Mouse (Mus musculus) midbrain, postnatal 0 days (tissue): ENCODE data around the gene Best2. TPM values are rescaled to one million over a fixed set of nuclear protein-coding genes. Genes with fewer than 3 reads are reported as not detected.

Source experiments
- ATAC-seq: fragments of 200-750 bp; cut with Nextera tagmentation; 2 replicates; pipeline ENCODE4 v1.8.0; 2017; ENCODE audit warnings: moderate number of reproducible peaks, mild to moderate bottlenecking, moderate TSS enrichment, moderate library complexity; ENCODE audit not compliant: low FRiP score
- DNase-seq: peaks from one replicate; pipeline ENCODE4 v3.0.0-alpha.2; 2015; ENCODE audit warnings: low spot score
- H3K27ac ChIP-seq: fragments of 300-500 bp; sonication (generic); 2 replicates; pipeline ENCODE4 v1.5.1; 2014; ENCODE audit warnings: low read depth, mild to moderate bottlenecking, low read length, mixed read lengths
- H3K27me3 ChIP-seq: fragments of 300-500 bp; sonication (generic); 2 replicates; pipeline ENCODE4 v1.6.1; 2014; ENCODE audit warnings: low read length, control low read depth, mixed read lengths; ENCODE audit not compliant: insufficient read depth
- H3K36me3 ChIP-seq: fragments of 300-500 bp; sonication (generic); 2 replicates; pipeline ENCODE4 v1.6.1; 2014; ENCODE audit warnings: low read length, control low read depth, mixed read lengths; ENCODE audit not compliant: insufficient read depth
- H3K4me1 ChIP-seq: fragments of 300-500 bp; sonication (generic); 2 replicates; pipeline ENCODE4 v1.6.1; 2014; ENCODE audit warnings: mild to moderate bottlenecking, control low read depth, antibody characterized with exemption, low read length, mixed read lengths; ENCODE audit not compliant: insufficient read depth
- H3K4me2 ChIP-seq: fragments of 300-500 bp; sonication (generic); 2 replicates; pipeline ENCODE4 v1.6.1; 2014; ENCODE audit warnings: low read depth, mild to moderate bottlenecking, low read length, mixed read lengths; ENCODE audit not compliant: poor library complexity, severe bottlenecking
- H3K4me3 ChIP-seq: fragments of 300-500 bp; sonication (generic); 2 replicates; pipeline ENCODE4 v1.5.1; 2014; ENCODE audit warnings: low read depth, mild to moderate bottlenecking, low read length, moderate library complexity
- H3K9ac ChIP-seq: fragments of 300-500 bp; sonication (generic); replicated peaks from 2 replicates; pipeline ENCODE4 v1.6.1; 2014; ENCODE audit warnings: mild to moderate bottlenecking, low read length, moderate library complexity, mixed read lengths; ENCODE audit not compliant: poor library complexity, severe bottlenecking
- H3K9me3 ChIP-seq: fragments of 300-500 bp; sonication (generic); 2 replicates; pipeline ENCODE4 v1.6.1; 2016; ENCODE audit warnings: low read length, control low read depth
- CTCF ChIP-seq: IDR thresholded peaks from 2 replicates; pipeline ENCODE4 v1.5.1; 2016; ENCODE audit warnings: antibody characterized with exemption, mild to moderate bottlenecking
- WGBS: fragments of 180-500 bp; shearing (Covaris S2); extraction: QIAGEN DNeasy Blood & Tissue Kit; methylation state at CpG from one replicate; pipeline ENCODE4 v1.1.7; 2014; 5-methylcytosine and 5-hydroxymethylcytosine counted together
- polyA plus RNA-seq: library from polyadenylated mRNA; unstranded; fragments of >200 nt; fragmentation: Nextera tagmentation; extraction: Ambion mirVana; gene quantifications from 2 replicates; pipeline ENCODE4 v1.2.1, GENCODE M21; 2015
- total RNA-seq: library from RNA; depleted of rRNA; stranded (reverse); fragments of >200 nt; gene quantifications from 2 replicates; pipeline ENCODE4 v1.2.3, GENCODE M21; 2014

Best2 gene
- total and polyA plus RNA-seq, 2 experiments from 2014 or later, result 0.15 TPM; not detected in 1

- H3K4me3 ChIP-seq, result peak overlapping the region; percentile 59
- 13% methylated on average over 15 of the region's 15 CpGs for WGBS
- peaks cover 10% of the 10 kb centered on the region for H3K4me1 ChIP-seq
- H3K27ac ChIP-seq, result no peak overlapping the region
- ATAC-seq (no peak), DNase-seq (no peak)
- H3K4me2 ChIP-seq, result peak overlapping the region; percentile 91
- H3K9me3 ChIP-seq, result no peaks in the 10 kb centered on the region
- no peaks in the 10 kb centered on the region for H3K36me3 ChIP-seq
- H3K9ac ChIP-seq, result 0 out of 2 replicates have a peak overlapping the region, but pooled peaks have one; percentile 36
- H3K27me3 ChIP-seq, result no peaks in the 10 kb centered on the region
- no peak for TF ChIP-seq CTCF
Observed at GRCm38 (mm10) chr8:84989311-84989731, 25.0 kb downstream of the Best2 start.

DNA sequence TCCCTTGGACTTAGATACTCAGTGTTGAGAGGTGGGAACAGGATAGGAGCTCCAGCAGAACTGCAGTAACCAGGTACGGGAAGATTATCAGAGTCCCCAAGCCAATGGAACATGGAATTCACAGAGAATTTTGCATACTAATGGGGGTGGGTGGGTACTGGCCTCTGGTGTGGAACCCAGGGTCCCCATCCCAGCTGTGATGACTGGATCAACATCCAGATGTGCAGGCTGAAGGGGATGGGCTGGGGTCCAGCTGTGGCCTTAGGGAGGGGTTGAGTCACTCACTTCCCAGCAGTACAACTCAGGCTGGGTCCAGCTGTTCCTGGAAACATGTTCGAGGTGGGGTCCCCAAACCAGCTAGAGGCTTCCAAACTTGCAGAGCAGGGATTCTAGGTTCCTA lies 26.4 kb downstream of the Best2 start:
- no peak overlapping the region for H3K4me3 ChIP-seq
- peaks cover 10% of the 10 kb centered on the region for H3K4me1 ChIP-seq
- H3K27me3 ChIP-seq, result no peaks in the 10 kb centered on the region
- DNase-seq (no peak), ATAC-seq (no peak)
- H3K9me3 ChIP-seq, result no peaks in the 10 kb centered on the region
- no peak overlapping the region for H3K9ac ChIP-seq
- no peak for TF ChIP-seq CTCF
- H3K36me3 ChIP-seq, result no peaks in the 10 kb centered on the region
- H3K4me2 ChIP-seq, result no peak overlapping the region
- WGBS, result 76% methylated on average over 2 of the region's 2 CpGs
- H3K27ac ChIP-seq, result no peak overlapping the region

DNA sequence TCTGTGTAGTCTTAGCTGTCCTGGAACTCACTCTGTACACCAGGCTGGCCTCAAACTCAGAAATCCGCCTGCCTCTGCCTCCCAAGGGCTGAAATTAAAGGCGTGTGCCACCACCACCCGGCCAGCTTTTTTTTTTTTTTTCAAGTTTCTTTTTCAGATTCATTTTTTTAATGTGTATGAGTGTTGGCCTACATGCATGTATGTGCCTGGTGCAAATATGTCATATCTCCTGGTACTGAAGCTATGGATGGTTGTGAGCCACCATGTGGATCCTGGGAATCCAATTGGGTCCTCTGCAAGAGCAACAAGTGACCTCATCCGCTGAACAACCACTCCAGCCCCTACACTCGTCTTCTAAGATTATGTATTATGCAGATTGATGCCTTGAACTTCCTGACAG lies 26.9 kb downstream of the Best2 start:
- Histone ChIP-seq H3K9me3 (no peaks in the 10 kb centered on the region), H3K27me3 (no peaks in the 10 kb centered on the region), H3K4me1 (peaks cover 10% of the 10 kb centered on the region), H3K4me2 (no peak overlapping the region), H3K27ac (no peak overlapping the region), H3K36me3 (no peaks in the 10 kb centered on the region), H3K9ac (no peak overlapping the region), H3K4me3 (no peak overlapping the region)
- DNase-seq (no peak), ATAC-seq (no peak)
- WGBS, result 88% methylated on average over 5 of the region's 5 CpGs
- no peak for TF ChIP-seq CTCF

DNA sequence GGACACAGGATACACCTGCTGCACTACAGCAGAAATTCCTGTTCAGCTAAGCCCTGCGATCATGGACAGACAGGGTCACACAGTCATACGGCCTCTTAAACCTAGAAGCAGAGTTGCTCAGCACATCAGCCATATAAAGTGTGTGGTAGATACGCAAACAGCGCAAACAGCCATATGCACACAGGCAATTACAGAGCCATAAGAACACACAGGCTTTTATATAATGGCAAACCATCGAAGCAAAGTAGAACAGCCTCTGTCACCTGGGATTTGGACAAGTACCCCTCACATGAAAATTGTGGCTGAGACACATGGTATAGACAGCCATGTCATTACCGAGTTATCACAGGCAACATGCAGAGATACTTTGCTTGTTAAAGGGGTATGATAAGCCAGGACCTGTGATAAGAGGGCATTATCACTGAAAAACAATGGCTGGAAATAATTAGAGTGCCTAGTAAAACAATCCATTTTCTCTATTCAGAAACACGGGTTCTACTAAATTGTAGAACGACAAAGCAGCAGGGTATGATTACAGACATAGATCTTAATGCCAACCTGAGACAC lies 27.9 kb downstream of the Best2 start:
- Histone ChIP-seq H3K4me2 (peak overlapping the region; percentile 94), H3K4me1 (peaks cover 10% of the 10 kb centered on the region), H3K36me3 (no peaks in the 10 kb centered on the region), H3K27ac (peak overlapping the region; percentile 73), H3K27me3 (no peaks in the 10 kb centered on the region), H3K4me3 (peak overlapping the region; percentile 46), H3K9me3 (no peaks in the 10 kb centered on the region), H3K9ac (peak overlapping the region; percentile 68; the same call in 1 of the 2 replicates)
- no peak for ATAC-seq
- WGBS, result 32% methylated on average over 8 of the region's 8 CpGs
- no peak for TF ChIP-seq CTCF
- no peak for DNase-seq

DNA sequence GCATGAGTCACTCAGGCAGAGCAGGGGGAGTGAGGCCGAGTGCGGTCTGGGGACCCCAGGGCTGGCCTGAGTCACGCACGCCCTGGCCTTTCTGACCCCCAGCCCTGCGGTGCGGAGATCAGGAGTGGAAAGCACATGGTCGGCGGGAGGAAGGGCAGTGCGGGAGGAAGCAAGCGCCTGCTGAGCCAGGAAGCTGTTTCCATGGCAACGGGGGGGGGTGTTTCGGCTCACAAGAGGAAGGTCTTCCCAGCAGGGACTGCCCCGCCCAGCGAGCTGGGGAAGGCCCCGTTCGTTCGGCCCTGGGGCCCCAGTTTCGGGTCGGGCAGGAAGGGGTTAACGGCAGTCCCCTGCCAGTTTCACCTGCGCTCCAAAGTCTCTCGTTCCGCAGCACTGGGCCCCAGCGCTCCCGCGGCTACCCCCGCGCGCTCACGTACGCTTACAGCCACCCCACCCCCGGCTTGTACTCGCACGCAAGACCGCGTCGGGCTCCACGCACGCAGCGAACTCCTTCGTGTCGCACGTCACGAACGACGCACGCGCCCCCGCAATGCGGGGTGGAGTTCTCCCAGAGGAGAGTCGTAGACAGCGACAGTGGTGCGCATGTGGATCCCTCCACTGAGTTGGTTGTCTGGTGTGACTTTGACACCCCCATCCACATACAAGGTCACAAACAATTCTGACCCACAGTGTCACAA lies 28.5 kb downstream of the Best2 start:
- peak overlapping the region; percentile 46 for H3K4me3 ChIP-seq
- under 1% methylated on average over 52 of the region's 53 CpGs for WGBS

GRCm38 (mm10) chr8:84985049-84985683 lies 29.2 kb downstream of the Best2 start:
- H3K4me1 ChIP-seq, result peaks cover 8% of the 10 kb centered on the region
- H3K9ac ChIP-seq, result peak overlapping the region; percentile 68
- no peak for TF ChIP-seq CTCF
- peak overlapping the region; percentile 73 for H3K27ac ChIP-seq
- H3K9me3 ChIP-seq, result no peaks in the 10 kb centered on the region
- ATAC-seq (no peak), DNase-seq (no peak)
- under 1% methylated on average over 23 of the region's 23 CpGs for WGBS
- H3K4me2 ChIP-seq, result peak overlapping the region; percentile 94
- no peaks in the 10 kb centered on the region for H3K36me3 ChIP-seq
- H3K27me3 ChIP-seq, result no peaks in the 10 kb centered on the region
- H3K4me3 ChIP-seq, result peak overlapping the region; percentile 46

More for the DNA sequence above, 28.5 kb downstream of the Best2 start:
- Histone ChIP-seq H3K27me3 (no peaks in the 10 kb centered on the region), H3K9me3 (no peaks in the 10 kb centered on the region), H3K4me2 (peak overlapping the region; percentile 94), H3K9ac (peak overlapping the region; percentile 68), H3K27ac (peak overlapping the region; percentile 73), H3K36me3 (no peaks in the 10 kb centered on the region), H3K4me1 (peaks cover 8% of the 10 kb centered on the region)
- peak; percentile 87 for DNase-seq
- no peak for TF ChIP-seq CTCF
- peak; percentile 70 for ATAC-seq
